Mouse (Mus musculus): Measurements from ENCODE around the gene U2surp. TPM values are rescaled to one million over a fixed set of nuclear protein-coding genes. Genes with fewer than 3 reads are reported as not detected.
A peak's percentile ranks its signal among the peaks of the same experiment; 100 is the strongest.
"Not testable (repeated sequence)": the region's sequence is repeated elsewhere in the genome, so short reads cannot be mapped to it uniquely, and the experiment has no call there.

Gene U2surp
- total RNA-seq, 2 experiments from 2014 or later = 67.6 to 69.0 TPM

GRCm38 (mm10) chr9:95499848-95500247 lies 11.9 kb downstream of the U2surp start:
- TF ChIP-seq CTCF (IDR thresholded peaks at IDR 0.05) = no peak
- Histone ChIP-seq H3K4me3 (no peak overlapping the region), H3K27ac (no peak overlapping the region)
- intact Hi-C loops (cut with DNase I) = no loop called here
- no peak for DNase-seq (ENCODE audit: extremely low spot score in 1 of 2, low spot score in 2 of 2)

DNA sequence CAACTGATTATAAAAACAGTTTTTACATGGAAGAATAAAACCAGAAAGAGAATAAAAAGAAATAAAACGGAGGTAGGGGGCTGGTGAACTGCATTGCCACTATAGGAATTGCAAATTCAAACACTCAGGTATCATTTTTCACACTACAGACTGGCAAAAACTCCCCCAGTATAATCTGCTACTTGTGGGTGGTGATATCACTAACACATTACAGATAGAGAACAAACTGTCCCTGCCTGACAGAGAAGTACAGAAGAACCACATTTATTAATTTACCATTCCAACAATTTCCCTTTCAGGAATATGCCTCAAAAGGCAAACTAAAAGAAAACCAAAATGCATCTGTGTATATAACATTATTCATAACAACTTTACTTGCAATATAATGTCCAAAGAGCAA lies 16.8 kb downstream of the U2surp start:
- no peak for TF ChIP-seq CTCF (IDR thresholded peaks at IDR 0.05)
- DNase-seq (ENCODE audit: extremely low spot score in 1 of 2, low spot score in 2 of 2) = no peak
- no peak overlapping the region for H3K27ac ChIP-seq
- no peak overlapping the region for H3K4me3 ChIP-seq
- intact Hi-C loops (cut with DNase I) = no loop called here

- no peak for DNase-seq (ENCODE audit: extremely low spot score in 1 of 2, low spot score in 2 of 2)
- TF ChIP-seq CTCF (IDR thresholded peaks at IDR 0.05) = peak; percentile 62
- H3K4me3 ChIP-seq = no peak overlapping the region
- H3K27ac ChIP-seq = no peak overlapping the region
- intact Hi-C loops (cut with DNase I) = loop anchor here (5.0 kb wide), 1 partner anchor 364 kb away; the partner anchor contains the start of gene Atr
Observed at GRCm38 (mm10) chr9:95493393-95493792, 18.4 kb downstream of the U2surp start.

- no peak for TF ChIP-seq CTCF (IDR thresholded peaks at IDR 0.05)
- DNase-seq (ENCODE audit: extremely low spot score in 1 of 2, low spot score in 2 of 2) = no peak
- no peak overlapping the region for H3K4me3 ChIP-seq
- intact Hi-C loops (cut with DNase I) = loop anchor here (5.0 kb wide), 1 partner anchor 367 kb away; the partner anchor contains the start of gene Atr
- H3K27ac ChIP-seq = no peak overlapping the region
Observed at GRCm38 (mm10) chr9:95490003-95490402, 21.8 kb downstream of the U2surp start.

DNA sequence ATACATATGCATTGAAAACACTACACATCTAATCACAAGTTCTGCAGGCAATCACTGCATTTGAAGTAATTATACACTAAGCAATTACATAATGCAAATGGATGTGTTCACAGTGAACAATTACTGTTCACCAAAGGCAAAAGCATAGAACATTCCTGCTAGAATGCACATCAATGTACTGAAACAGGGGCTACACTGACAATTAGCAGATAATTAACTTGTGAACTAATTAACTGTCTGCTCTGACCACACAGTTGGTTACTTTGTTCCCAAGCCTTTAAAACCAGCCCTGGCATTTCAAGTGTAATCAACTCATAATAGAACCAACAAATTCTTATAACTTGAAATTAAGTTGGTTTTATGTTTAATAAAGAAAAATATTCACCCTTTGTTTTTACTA lies 22.9 kb downstream of the U2surp start:
- Histone ChIP-seq H3K27ac (no peak overlapping the region), H3K4me3 (no peak overlapping the region)
- no peak for DNase-seq (ENCODE audit: extremely low spot score in 1 of 2, low spot score in 2 of 2)
- TF ChIP-seq CTCF (IDR thresholded peaks at IDR 0.05) = no peak
- intact Hi-C loops (cut with DNase I) = no loop called here

- no peak overlapping the region for H3K27ac ChIP-seq
- no peak for DNase-seq (ENCODE audit: extremely low spot score in 1 of 2, low spot score in 2 of 2)
- no peak for TF ChIP-seq CTCF (IDR thresholded peaks at IDR 0.05)
- no peak overlapping the region for H3K4me3 ChIP-seq
- intact Hi-C loops (cut with DNase I) = no loop called here
Observed at GRCm38 (mm10) chr9:95479981-95480380, 31.8 kb downstream of the U2surp start.

GRCm38 (mm10) chr9:95478443-95478842 lies 33.4 kb downstream of the U2surp start:
- TF ChIP-seq CTCF (IDR thresholded peaks at IDR 0.05) = no peak
- no peak for DNase-seq (ENCODE audit: extremely low spot score in 1 of 2, low spot score in 2 of 2)
- H3K4me3 ChIP-seq = no peak overlapping the region
- H3K27ac ChIP-seq = no peak overlapping the region
- intact Hi-C loops (cut with DNase I) = no loop called here

GRCm38 (mm10) chr9:95472926-95473325 lies 38.9 kb downstream of the U2surp start:
- intact Hi-C loops (cut with DNase I) = loop anchor here (1.0 kb wide), 1 partner anchor 735 kb away; no protein-coding TSS in a partner anchor
- peak; percentile 81 for TF ChIP-seq CTCF (IDR thresholded peaks at IDR 0.05)
- no peak overlapping the region for H3K27ac ChIP-seq
- DNase-seq (ENCODE audit: extremely low spot score in 1 of 2, low spot score in 2 of 2) = no peak
- H3K4me3 ChIP-seq = no peak overlapping the region

- H3K4me3 ChIP-seq; intact Hi-C loops (cut with DNase I); DNase-seq (ENCODE audit: extremely low spot score in 1 of 2, low spot score in 2 of 2); H3K27ac ChIP-seq: not testable (repeated sequence)
Observed at GRCm38 (mm10) chr9:95469011-95469576, 42.7 kb downstream of the U2surp start.

GRCm38 (mm10) chr9:95464028-95464427 lies 47.8 kb downstream of the U2surp start:
- Histone ChIP-seq H3K27ac (no peak overlapping the region), H3K4me3 (no peak overlapping the region)
- DNase-seq (ENCODE audit: extremely low spot score in 1 of 2, low spot score in 2 of 2) = no peak
- intact Hi-C loops (cut with DNase I) = no loop called here
- TF ChIP-seq CTCF (IDR thresholded peaks at IDR 0.05) = peak; percentile 46

GRCm38 (mm10) chr9:95451931-95452330 lies 59.9 kb downstream of the U2surp start:
- TF ChIP-seq CTCF (IDR thresholded peaks at IDR 0.05) = no peak
- intact Hi-C loops (cut with DNase I) = no loop called here
- no peak for DNase-seq (ENCODE audit: extremely low spot score in 1 of 2, low spot score in 2 of 2)
- Histone ChIP-seq H3K4me3 (no peak overlapping the region), H3K27ac (no peak overlapping the region)

DNA sequence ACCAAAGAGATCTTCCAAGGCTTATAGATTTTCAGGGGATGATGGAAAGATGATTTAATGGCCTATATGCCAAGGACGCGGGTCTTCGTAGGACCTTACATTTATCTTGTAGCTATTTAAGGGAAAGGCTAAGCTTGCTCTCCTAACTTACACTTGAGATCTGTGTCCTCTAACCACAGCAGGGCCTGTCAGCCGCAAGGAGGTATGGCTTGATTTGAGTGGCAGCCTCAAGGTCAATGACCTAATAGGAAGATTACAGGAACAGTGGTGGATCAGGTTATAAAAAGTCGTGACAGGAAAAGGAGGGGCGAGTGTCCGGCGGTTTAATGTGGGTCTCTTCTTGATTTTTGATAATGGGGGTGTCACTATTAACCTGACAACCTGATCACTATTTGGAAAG lies 61.2 kb downstream of the U2surp start:
- no peak overlapping the region for H3K4me3 ChIP-seq
- intact Hi-C loops (cut with DNase I) = no loop called here
- TF ChIP-seq CTCF (IDR thresholded peaks at IDR 0.05) = no peak
- DNase-seq (ENCODE audit: extremely low spot score in 1 of 2, low spot score in 2 of 2) = no peak
- no peak overlapping the region for H3K27ac ChIP-seq

- Histone ChIP-seq H3K4me3 (peak overlapping the region; percentile 30; the same call in 1 of the 2 replicates), H3K27ac (no peak overlapping the region)
- TF ChIP-seq CTCF (IDR thresholded peaks at IDR 0.05) = peak; percentile 53
- peak in 1 of 2 experiments; percentile 41 for DNase-seq (ENCODE audit: extremely low spot score in 1 of 2, low spot score in 2 of 2)
- intact Hi-C loops (cut with DNase I) = no loop called here
Observed at GRCm38 (mm10) chr9:95442321-95442731, 69.5 kb downstream of the U2surp start.
